Mouse (Mus musculus): ENCODE results near the gene Entpd4b. TPM values are rescaled to one million over a fixed set of nuclear protein-coding genes. Genes with fewer than 3 reads are reported as not detected.

The Entpd4b gene
- polyA plus RNA-seq, 1 experiment, result 22.4 TPM

Other genes with a start within 250 kb of the Entpd4b start
- gene Gm16867, start 52.1 kb upstream of the Entpd4b start, polyA plus RNA-seq (2012; rRNA removed), result not detected in 2 replicates
- gene Gm27179, start 42.9 kb upstream of the Entpd4b start, polyA plus RNA-seq (2012; rRNA removed), result 0.04 TPM in 1 of 2 replicates, not detected in the other